Mouse (Mus musculus): ENCODE data around the gene Rtn3.

DNA sequence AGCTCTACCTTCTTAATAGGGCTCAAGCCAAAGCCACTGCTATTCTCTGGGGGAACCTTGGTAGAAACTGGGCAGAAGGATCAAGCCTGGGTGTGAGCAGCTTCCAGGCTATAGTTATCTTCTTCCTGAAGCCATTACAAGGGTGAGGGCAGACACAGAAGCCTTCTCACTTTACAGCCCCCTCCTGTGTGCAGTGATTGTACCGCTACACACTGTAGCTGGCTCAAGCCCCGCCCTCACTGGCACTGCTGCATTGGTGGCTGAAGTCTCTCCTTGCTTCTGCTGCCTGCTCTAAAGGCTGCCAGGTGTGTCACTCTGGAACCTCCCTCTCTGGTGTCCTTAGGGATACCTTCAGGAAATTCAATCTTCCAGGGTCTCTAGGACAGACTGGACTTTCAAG, 70.7 kb downstream of the Rtn3 start:
- no peak for TF ChIP-seq POLR2A (IDR thresholded peaks at IDR 0.05; ENCODE audit: low read depth, low read length)
- no peak for TF ChIP-seq CTCF (conservative IDR thresholded peaks at IDR 0.05; ENCODE audit: insufficient read depth, insufficient read length, low read depth, low read length)
